Mouse (Mus musculus) retina, postnatal 7 days (tissue): Measurements from ENCODE around the gene Hoxa13.

ENCODE experiments used
- DNase-seq: peaks from one replicate; pipeline ENCODE4 v3.0.0-alpha.2; 2012; ENCODE audit warnings: low read depth, low spot score

The Hoxa13 gene

DNA sequence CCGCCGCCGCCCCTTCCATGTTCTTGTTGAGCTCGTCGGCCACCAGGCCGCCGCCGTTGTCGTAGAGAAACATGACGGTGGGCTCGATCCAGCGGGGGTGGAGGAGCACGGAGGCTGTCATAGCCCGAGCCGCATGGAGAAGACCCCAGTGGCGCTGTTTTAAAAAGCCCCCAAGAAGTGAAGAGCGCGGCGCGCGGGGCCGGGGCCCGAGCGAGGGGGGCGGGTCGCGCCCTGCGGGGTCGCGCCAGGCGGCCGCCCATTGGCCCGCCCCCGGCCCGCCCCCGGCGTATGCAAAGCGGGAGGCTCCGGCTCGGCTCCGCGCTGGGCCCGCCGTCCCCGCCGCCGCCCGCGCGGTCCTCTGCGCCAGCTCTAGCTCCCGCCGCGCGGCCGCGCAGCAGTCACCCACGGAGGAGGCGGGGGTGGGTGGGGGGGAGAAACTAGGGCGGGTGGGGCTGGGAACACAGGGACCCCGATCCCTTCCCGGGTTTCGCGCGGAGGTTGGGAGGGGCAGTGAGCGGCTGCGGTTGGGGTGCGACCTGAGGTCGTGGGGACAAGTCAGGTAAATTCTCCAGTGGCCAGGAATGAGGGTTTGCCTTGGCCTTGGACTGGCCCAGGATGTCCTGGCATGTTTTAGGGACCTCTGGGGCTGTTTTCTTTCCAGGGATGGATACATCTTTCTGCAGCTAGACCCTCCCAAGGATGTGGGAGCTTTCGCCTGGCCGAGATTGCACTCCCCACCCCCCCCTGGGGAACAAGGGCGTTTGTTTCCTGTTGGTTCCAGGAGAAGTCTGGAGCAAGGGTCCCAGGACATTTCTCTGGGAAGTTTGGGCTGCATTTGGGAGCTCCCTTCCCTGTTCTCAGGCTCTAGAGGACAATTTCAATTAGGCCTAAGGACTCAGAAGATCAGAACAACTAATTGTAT, at the start of gene Hoxa13:
Hoxa13 (minus strand) TSS at position 227 of the 922 bp plus-strand sequence.
- no peak for DNase-seq

DNA sequence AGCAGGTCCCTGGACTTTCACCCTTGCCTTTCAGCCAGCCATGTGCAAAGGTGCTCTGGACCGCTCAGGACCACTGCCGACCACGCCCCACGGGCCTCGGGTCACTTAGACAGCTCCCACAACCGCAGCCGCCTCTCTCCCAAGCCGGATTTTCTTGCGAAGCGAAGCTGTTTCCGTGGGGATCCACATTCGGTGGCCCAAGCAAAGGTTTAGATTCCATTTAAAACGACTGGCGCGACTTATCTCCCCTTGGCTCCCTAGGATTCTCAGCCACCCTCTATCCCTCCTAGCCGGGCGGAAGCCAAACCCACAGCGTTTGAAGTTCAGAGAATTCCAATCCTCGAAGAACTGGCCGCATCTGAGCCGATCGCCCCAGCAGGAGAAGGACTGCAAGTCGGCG, 49.7 kb upstream of the Hoxa13 start:
- no peak for DNase-seq

- DNase-seq, result no peak
Observed at GRCm38 (mm10) chr6:52309766-52310165, 49.1 kb upstream of the Hoxa13 start.

GRCm38 (mm10) chr6:52305877-52306389, 45.3 kb upstream of the Hoxa13 start:
- DNase-seq, result no peak

DNA sequence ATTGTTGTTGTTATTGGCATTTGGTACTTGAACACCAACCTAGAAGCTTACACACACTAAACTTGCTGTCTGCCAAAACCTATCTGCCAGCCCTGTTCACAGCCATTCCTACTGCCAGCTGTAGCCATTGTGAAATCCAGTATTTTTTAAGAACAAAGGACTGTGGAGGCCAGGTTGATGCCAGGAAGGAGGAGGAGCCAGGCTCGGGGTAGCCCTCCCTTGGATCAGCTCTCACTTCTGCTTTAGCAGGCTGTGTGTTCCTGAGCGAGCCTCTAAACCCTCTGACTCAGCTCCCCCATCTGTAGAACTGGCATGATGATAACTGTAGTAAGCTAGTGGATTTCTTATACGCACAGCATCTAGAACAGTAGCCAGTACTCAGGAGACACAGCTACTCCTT, 42.7 kb upstream of the Hoxa13 start:
- no peak for DNase-seq

GRCm38 (mm10) chr6:52300806-52301205, 40.1 kb upstream of the Hoxa13 start:
- no peak for DNase-seq

GRCm38 (mm10) chr6:52298511-52298910, 37.8 kb upstream of the Hoxa13 start:
- DNase-seq, result no peak

DNA sequence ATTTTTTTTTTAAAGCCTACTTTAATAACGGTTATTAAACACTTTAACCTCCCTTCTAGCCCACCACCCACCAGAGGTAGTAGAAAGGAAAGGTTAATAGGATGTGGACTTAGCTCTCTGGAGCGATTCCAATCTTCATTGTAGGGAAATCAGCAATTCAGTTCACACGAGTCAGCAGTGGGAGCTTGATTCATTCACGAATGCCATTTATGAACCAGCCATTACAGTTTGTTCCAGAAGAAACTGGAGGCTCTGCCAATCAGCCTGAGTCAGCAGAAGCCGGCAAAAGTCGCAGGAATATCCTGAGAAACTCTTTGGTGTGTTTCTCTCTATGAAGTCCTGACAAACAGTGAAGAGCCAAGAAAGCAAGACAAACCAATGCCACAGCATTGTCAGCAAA, 33.9 kb upstream of the Hoxa13 start:
- no peak for DNase-seq

GRCm38 (mm10) chr6:52292328-52292727, 31.6 kb upstream of the Hoxa13 start:
- no peak for DNase-seq

GRCm38 (mm10) chr6:52291021-52291860, 30.6 kb upstream of the Hoxa13 start:
- no peak for DNase-seq

DNA sequence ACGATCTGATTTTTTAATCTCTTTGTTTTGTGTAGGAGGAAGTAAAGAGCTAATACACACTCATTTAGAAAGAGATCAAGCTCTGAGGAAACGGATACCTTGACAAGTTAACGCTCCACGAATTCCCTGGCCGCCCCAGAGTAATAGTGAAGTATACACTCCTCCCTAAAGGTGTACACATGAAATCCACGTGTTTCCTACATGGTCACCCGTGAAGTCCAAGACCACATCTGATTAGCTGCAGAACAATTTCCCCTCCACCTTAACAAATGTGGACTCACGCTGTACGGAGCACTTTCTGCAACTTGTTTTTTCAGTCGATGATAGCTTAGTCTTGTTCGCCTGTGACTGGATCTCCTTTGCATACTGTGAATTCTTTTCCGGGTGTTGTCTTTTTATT, 29.5 kb upstream of the Hoxa13 start:
- no peak for DNase-seq

- no peak for DNase-seq
Observed at GRCm38 (mm10) chr6:52283896-52284295, 23.2 kb upstream of the Hoxa13 start.

DNA sequence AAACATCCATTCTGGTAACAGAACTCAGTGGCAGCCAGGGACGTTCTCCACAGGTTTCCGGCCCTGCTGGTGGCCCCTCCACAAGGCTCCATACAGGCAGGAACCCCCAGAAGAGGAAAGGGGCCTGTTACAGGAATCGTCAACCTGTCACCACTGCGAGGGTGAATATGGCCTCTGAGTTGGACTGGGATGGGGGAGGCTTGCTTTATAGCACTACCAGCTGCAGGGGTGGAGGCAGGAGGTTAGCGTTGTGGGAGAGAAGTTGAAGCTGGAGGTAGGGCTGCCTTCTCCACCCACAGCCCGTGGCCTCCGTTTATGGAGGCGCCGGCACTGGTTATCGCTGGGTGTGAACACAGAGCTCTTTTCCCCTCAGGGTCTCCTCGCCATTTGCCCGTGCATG, 20.4 kb upstream of the Hoxa13 start:
- no peak for DNase-seq

DNA sequence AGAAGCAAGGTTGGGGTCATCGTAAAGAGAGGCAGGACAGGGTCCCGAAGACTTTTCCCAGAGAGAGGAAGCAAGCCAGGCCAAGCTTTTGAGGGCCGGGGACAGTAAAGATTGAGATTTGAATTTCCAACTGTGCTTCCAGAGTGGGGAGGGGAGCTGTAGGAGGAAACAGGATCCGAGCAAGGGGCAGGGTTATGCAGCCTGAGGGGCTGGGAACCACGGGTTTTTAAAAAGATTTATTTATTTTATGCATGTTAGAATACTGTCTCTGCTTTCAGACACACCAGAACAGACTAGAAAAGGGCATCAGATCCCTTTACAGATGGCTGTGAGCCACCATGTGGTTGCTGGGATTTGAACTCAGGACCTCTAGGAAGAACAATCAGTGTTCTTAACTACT, 16.2 kb upstream of the Hoxa13 start:
- no peak for DNase-seq

GRCm38 (mm10) chr6:52276382-52276781, 15.7 kb upstream of the Hoxa13 start:
- DNase-seq, result no peak

GRCm38 (mm10) chr6:52275563-52276280, 15.0 kb upstream of the Hoxa13 start:
- DNase-seq, result no peak

- DNase-seq, result no peak
Observed at GRCm38 (mm10) chr6:52274576-52274975, 13.9 kb upstream of the Hoxa13 start.

DNA sequence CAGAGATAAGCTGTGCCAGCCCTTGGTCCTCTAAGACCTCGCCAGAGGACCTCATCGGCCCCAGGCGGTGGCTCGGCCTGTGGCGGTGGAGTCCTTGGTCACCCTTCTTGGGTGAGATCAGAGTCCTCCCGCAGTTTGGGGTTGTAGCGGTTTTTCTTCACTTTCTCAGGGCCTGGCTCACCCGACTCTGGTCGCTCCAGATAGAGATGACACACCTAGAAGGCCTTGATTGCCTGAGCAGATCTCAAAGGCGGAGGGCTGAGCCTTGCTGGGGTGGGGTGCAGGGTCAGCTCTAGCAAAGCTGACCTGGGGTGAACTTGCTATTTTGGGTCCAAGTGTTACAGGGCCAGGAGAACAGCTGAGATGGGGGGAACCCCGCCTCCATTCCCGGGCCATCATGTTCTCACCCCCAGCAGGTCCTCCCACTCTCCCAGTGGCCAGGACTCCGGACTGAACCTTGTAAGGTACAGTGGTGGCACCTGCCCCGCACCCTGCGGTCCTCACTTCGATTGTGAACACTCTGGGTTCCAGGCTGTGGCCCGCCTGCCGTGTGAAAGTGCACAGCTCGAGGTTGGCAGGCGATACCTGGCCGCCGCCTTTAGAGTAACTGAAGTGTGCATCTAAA, 13.1 kb upstream of the Hoxa13 start:
- DNase-seq, result no peak

DNA sequence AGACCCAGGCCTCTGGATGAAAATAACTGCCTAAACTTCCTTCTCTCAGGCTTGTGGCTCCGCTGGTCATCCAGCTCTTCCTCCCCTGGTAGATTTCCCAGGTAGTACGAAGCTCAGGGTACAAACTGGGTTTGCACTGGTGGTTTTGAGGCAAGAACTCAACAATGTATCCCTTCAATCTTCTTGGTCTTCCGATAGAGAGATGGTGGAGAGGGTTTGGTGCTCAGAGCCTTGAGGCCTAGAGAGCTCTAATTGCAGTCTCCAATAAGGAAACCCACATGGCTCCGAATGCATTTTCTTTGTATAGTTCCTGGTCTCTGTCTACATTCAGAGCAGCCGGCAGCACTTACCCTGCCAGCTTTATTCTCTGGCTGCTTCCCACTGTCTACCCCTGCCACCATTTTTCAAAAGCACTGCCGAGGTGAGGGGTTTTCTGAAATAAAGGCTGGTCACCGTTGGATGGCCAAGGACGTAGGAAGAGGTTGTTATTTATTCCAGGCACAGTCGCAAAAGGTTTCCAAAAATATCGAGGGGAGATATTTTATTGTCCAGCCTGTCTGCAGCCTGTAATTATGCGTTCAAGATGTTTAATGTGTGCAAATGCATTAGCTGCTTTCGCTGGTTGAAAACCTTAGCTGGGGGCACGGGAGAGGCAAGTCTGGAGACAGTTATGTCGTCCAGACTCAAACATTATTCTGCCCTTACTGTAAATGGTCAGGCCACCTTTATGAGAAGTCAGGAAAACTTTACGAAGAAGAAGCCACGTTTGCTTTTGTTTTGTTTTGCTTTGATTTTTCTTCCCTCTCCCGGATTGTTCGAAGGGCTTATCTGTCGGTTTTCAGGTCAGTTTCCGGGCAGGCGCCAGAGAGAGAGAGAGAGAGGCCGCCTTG, 12.3 kb upstream of the Hoxa13 start:
- no peak for DNase-seq
